Mouse (Mus musculus): ENCODE measurements at regions not wholly inside any gene's neighbourhood (a gene's known extent, or its start where the extent isn't known, plus 50 kb on each side); places are given as distances from the start of the nearest gene placed in this dataset.

GRCm38 (mm10) chr16:27878499-27878898 lies 489.8 kb downstream of the Ccdc50 start:
- H3K36me3 ChIP-seq (replicated peaks): no peaks in the 10 kb centered on the region
- no peaks in the 10 kb centered on the region for H3K9me3 ChIP-seq
- H3K4me1 ChIP-seq: peaks cover 32% of the 10 kb centered on the region
- H3K27ac ChIP-seq: no peak overlapping the region
- WGBS: 41% methylated on average over 2 of the region's 2 CpGs
- H3K27me3 ChIP-seq (ENCODE audit: poor library complexity, severe bottlenecking): peaks cover 11% of the 10 kb centered on the region
- H3K4me3 ChIP-seq: no peak overlapping the region
- DNase-seq (ENCODE audit: extremely low spot score, low spot score): no peak

GRCm38 (mm10) chr16:27878950-27879349 lies 490.3 kb downstream of the Ccdc50 start:
- DNase-seq (ENCODE audit: extremely low spot score, low spot score): no peak
- Histone ChIP-seq H3K4me3 (no peak overlapping the region), H3K27ac (no peak overlapping the region), H3K27me3 (ENCODE audit: poor library complexity, severe bottlenecking) (peaks cover 11% of the 10 kb centered on the region), H3K9me3 (no peaks in the 10 kb centered on the region), H3K36me3 (replicated peaks) (no peaks in the 10 kb centered on the region), H3K4me1 (peaks cover 30% of the 10 kb centered on the region)
- WGBS: 69% methylated on average over 3 of the region's 3 CpGs

GRCm38 (mm10) chr16:27884363-27884762 lies 495.7 kb downstream of the Ccdc50 start:
- 13% methylated on average over 2 of the region's 2 CpGs for WGBS
- H3K4me3 ChIP-seq: no peak overlapping the region
- DNase-seq (ENCODE audit: extremely low spot score, low spot score): peak; percentile 24
- H3K36me3 ChIP-seq (replicated peaks): no peaks in the 10 kb centered on the region
- peaks cover 14% of the 10 kb centered on the region for H3K27me3 ChIP-seq (ENCODE audit: poor library complexity, severe bottlenecking)
- peaks cover 19% of the 10 kb centered on the region for H3K4me1 ChIP-seq
- H3K27ac ChIP-seq: no peak overlapping the region
- H3K9me3 ChIP-seq: no peaks in the 10 kb centered on the region

- Histone ChIP-seq H3K4me1 (no peaks in the 10 kb centered on the region), H3K36me3 (replicated peaks) (no peaks in the 10 kb centered on the region), H3K4me3 (no peak overlapping the region), H3K9me3 (no peaks in the 10 kb centered on the region), H3K27ac (no peak overlapping the region), H3K27me3 (ENCODE audit: poor library complexity, severe bottlenecking) (no peaks in the 10 kb centered on the region)
- no peak for DNase-seq (ENCODE audit: extremely low spot score, low spot score)
- 0% methylated on average over 1 of the region's 2 CpGs for WGBS
Observed at GRCm38 (mm10) chr16:27906036-27906435, 517.4 kb downstream of the Ccdc50 start.

- no peaks in the 10 kb centered on the region for H3K9me3 ChIP-seq
- no peaks in the 10 kb centered on the region for H3K27me3 ChIP-seq (ENCODE audit: poor library complexity, severe bottlenecking)
- no peak overlapping the region for H3K27ac ChIP-seq
- WGBS: 94% methylated on average over 1 of the region's 1 CpGs
- H3K4me1 ChIP-seq: no peaks in the 10 kb centered on the region
- DNase-seq (ENCODE audit: extremely low spot score, low spot score): no peak
- no peaks in the 10 kb centered on the region for H3K36me3 ChIP-seq (replicated peaks)
- no peak overlapping the region for H3K4me3 ChIP-seq
Observed at GRCm38 (mm10) chr16:27915422-27915821, 526.8 kb downstream of the Ccdc50 start.

GRCm38 (mm10) chr16:27925528-27926360 lies 537.1 kb downstream of the Ccdc50 start:
- Histone ChIP-seq H3K27me3 (ENCODE audit: poor library complexity, severe bottlenecking) (no peaks in the 10 kb centered on the region), H3K36me3 (replicated peaks) (no peaks in the 10 kb centered on the region), H3K4me3 (no peak overlapping the region), H3K4me1 (no peaks in the 10 kb centered on the region), H3K9me3 (no peaks in the 10 kb centered on the region), H3K27ac (no peak overlapping the region)
- WGBS: 85% methylated on average over 7 of the region's 7 CpGs
- no peak for DNase-seq (ENCODE audit: extremely low spot score, low spot score)

GRCm38 (mm10) chr16:27926361-27926651 lies 537.6 kb downstream of the Ccdc50 start:
- Histone ChIP-seq H3K9me3 (no peaks in the 10 kb centered on the region), H3K36me3 (replicated peaks) (no peaks in the 10 kb centered on the region), H3K4me3 (no peak overlapping the region), H3K27me3 (ENCODE audit: poor library complexity, severe bottlenecking) (no peaks in the 10 kb centered on the region), H3K4me1 (no peaks in the 10 kb centered on the region), H3K27ac (no peak overlapping the region)
- DNase-seq (ENCODE audit: extremely low spot score, low spot score): no peak
- WGBS: 67% methylated on average over 1 of the region's 1 CpGs

GRCm38 (mm10) chr16:27949291-27949690 lies 560.6 kb downstream of the Ccdc50 start:
- no peaks in the 10 kb centered on the region for H3K4me1 ChIP-seq
- no peaks in the 10 kb centered on the region for H3K27me3 ChIP-seq (ENCODE audit: poor library complexity, severe bottlenecking)
- H3K9me3 ChIP-seq: no peaks in the 10 kb centered on the region
- no peak overlapping the region for H3K4me3 ChIP-seq
- H3K36me3 ChIP-seq (replicated peaks): no peaks in the 10 kb centered on the region
- WGBS: 88% methylated on average over 3 of the region's 3 CpGs
- no peak overlapping the region for H3K27ac ChIP-seq
- DNase-seq (ENCODE audit: extremely low spot score, low spot score): no peak

- Histone ChIP-seq H3K27ac (no peak overlapping the region), H3K9me3 (no peaks in the 10 kb centered on the region), H3K36me3 (replicated peaks) (no peaks in the 10 kb centered on the region), H3K27me3 (ENCODE audit: poor library complexity, severe bottlenecking) (no peaks in the 10 kb centered on the region), H3K4me3 (no peak overlapping the region), H3K4me1 (no peaks in the 10 kb centered on the region)
- DNase-seq (ENCODE audit: extremely low spot score, low spot score): no peak
- WGBS: 21% methylated on average over 3 of the region's 3 CpGs
Observed at GRCm38 (mm10) chr16:27949811-27950210, 561.1 kb downstream of the Ccdc50 start.

- Histone ChIP-seq H3K9me3 (no peaks in the 10 kb centered on the region), H3K4me3 (no peak overlapping the region), H3K27me3 (ENCODE audit: poor library complexity, severe bottlenecking) (no peaks in the 10 kb centered on the region), H3K36me3 (replicated peaks) (no peaks in the 10 kb centered on the region), H3K27ac (no peak overlapping the region), H3K4me1 (no peaks in the 10 kb centered on the region)
- no peak for DNase-seq (ENCODE audit: extremely low spot score, low spot score)
- 96% methylated on average over 2 of the region's 2 CpGs for WGBS
Observed at GRCm38 (mm10) chr16:27962811-27963210, 574.1 kb downstream of the Ccdc50 start.

- Histone ChIP-seq H3K4me1 (no peaks in the 10 kb centered on the region), H3K36me3 (replicated peaks) (no peaks in the 10 kb centered on the region), H3K4me3 (no peak overlapping the region), H3K27me3 (ENCODE audit: poor library complexity, severe bottlenecking) (no peaks in the 10 kb centered on the region), H3K27ac (no peak overlapping the region), H3K9me3 (no peaks in the 10 kb centered on the region)
- WGBS: 91% methylated on average over 4 of the region's 4 CpGs
- DNase-seq (ENCODE audit: extremely low spot score, low spot score): no peak
Observed at GRCm38 (mm10) chr16:27978730-27979440, 590.2 kb downstream of the Ccdc50 start.

- H3K4me3 ChIP-seq: no peak overlapping the region
- H3K4me1 ChIP-seq: peaks cover 7% of the 10 kb centered on the region
- WGBS: 62% methylated on average over 6 of the region's 6 CpGs
- no peaks in the 10 kb centered on the region for H3K9me3 ChIP-seq
- H3K27me3 ChIP-seq (ENCODE audit: poor library complexity, severe bottlenecking): no peaks in the 10 kb centered on the region
- no peak for DNase-seq (ENCODE audit: extremely low spot score, low spot score)
- H3K36me3 ChIP-seq (replicated peaks): no peaks in the 10 kb centered on the region
- no peak overlapping the region for H3K27ac ChIP-seq
Observed at GRCm38 (mm10) chr16:28015276-28015897, 626.7 kb downstream of the Ccdc50 start.

- Histone ChIP-seq H3K4me3 (no peak overlapping the region), H3K27ac (no peak overlapping the region), H3K4me1 (peaks cover 7% of the 10 kb centered on the region), H3K36me3 (replicated peaks) (no peaks in the 10 kb centered on the region), H3K27me3 (ENCODE audit: poor library complexity, severe bottlenecking) (no peaks in the 10 kb centered on the region), H3K9me3 (no peaks in the 10 kb centered on the region)
- DNase-seq (ENCODE audit: extremely low spot score, low spot score): no peak
Observed at GRCm38 (mm10) chr16:28018311-28018710, 629.6 kb downstream of the Ccdc50 start.

Data from forebrain, embryonic 10.5 days (tissue).